In the genomic region with DNA sequence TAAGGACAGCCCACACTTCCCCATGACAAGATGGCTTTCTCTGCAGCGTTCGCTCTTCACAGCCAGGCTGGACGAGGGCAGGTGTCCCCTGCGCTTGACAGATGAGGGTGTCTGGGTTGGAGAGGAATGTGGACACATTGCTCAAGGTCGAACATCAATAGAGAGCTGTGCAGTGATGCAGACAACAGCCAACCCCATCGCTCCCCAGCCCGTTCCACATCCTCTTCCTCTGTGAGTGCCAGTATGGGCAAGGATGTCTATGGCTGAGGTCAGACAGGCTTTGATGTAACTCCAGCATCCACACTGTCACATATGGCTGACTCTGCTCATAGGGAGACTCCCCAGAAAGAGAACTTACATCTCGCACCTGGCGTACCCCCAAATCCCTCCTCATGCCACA, we compare ENCODE assay signal across 8 mouse cellular contexts. TPM values are rescaled to one million over a fixed set of nuclear protein-coding genes. Genes with fewer than 3 reads are reported as not detected.
DNase-seq lines count a peak whose midpoint lies in the region; ATAC-seq lines count a peak whose summit lies in the region.

No protein-coding gene starts in this region.

- peak overlapping the region; percentile 75 for H3K9ac ChIP-seq in heart, embryonic 13.5 days
- H3K9ac ChIP-seq in limb, embryonic 13.5 days = peak overlapping the region; percentile 20; the same call in 1 of the 2 replicates

- no peak for ATAC-seq in heart, embryonic 13.5 days (ENCODE audit: extremely low read depth, insufficient number of reproducible peaks, low FRiP score, low TSS enrichment)
- no peak for ATAC-seq in limb, embryonic 13.5 days (ENCODE audit: low FRiP score, low read depth)

- H3K36me3 ChIP-seq in heart, embryonic 13.5 days = peaks cover 31% of the 10 kb centered on the region
- peaks cover 39% of the 10 kb centered on the region for H3K36me3 ChIP-seq in limb, embryonic 13.5 days

- no peaks in the 10 kb centered on the region for H3K9me3 ChIP-seq in heart, embryonic 13.5 days
- no peaks in the 10 kb centered on the region for H3K9me3 ChIP-seq in limb, embryonic 13.5 days

- H3K4me1 ChIP-seq in heart, embryonic 13.5 days = peaks cover 89% of the 10 kb centered on the region
- H3K4me1 ChIP-seq in limb, embryonic 13.5 days = peaks cover 98% of the 10 kb centered on the region

- no peaks in the 10 kb centered on the region for H3K27me3 ChIP-seq in heart, embryonic 13.5 days (replicated peaks)
- H3K27me3 ChIP-seq in limb, embryonic 13.5 days = no peaks in the 10 kb centered on the region

- 64% methylated on average over 9 of the region's 9 CpGs for WGBS in heart, embryonic 13.5 days
- WGBS in limb, embryonic 13.5 days = 77% methylated on average over 9 of the region's 9 CpGs

- no peak overlapping the region for H3K4me3 ChIP-seq in heart, embryonic 13.5 days
- H3K4me3 ChIP-seq in limb, embryonic 13.5 days = no peak overlapping the region

- H3K4me2 ChIP-seq in heart, embryonic 13.5 days = peak overlapping the region; percentile 53
- peak overlapping the region; percentile 46 for H3K4me2 ChIP-seq in limb, embryonic 13.5 days (replicated peaks)

- no peak for DNase-seq in heart, adult 11 months
- DNase-seq in thymus, postnatal 4 days = peak; percentile 52
- DNase-seq in thymus, adult 18-20 months = no peak
- no peak for DNase-seq in testis, postnatal 14 days (ENCODE audit: low spot score)
- no peak for DNase-seq in frontal cortex, adult 2 months (ENCODE audit: extremely low spot score in 1 of 2, low spot score in 1 of 2)
- DNase-seq in ovary, adult 18-20 months (ENCODE audit: low spot score) = no peak

- peak overlapping the region; percentile 98 for H3K27ac ChIP-seq in heart, embryonic 13.5 days (replicated peaks)
- peak overlapping the region; percentile 93 for H3K27ac ChIP-seq in limb, embryonic 13.5 days

RNA-seq across cellular contexts. Expression of a gene that starts 10.9 kb away (rescaled TPM):
- 7.0 and 7.6 TPM in 2 replicates for polyA plus RNA-seq in heart, embryonic 13.5 days (2015; fragmentation: Nextera tagmentation; extraction: Ambion mirVana)
- 8.5 and 9.1 TPM in 2 replicates for polyA plus RNA-seq in limb, embryonic 13.5 days (2015; fragmentation: Nextera tagmentation; extraction: Ambion mirVana)
- polyA plus RNA-seq in frontal cortex, adult 2 months (2012; rRNA removed) = 15.4 and 16.3 TPM in 2 replicates
